Mouse (Mus musculus) stomach, adult 2 months (tissue): Measurements from ENCODE around the gene Anxa9. TPM values are rescaled to one million over a fixed set of nuclear protein-coding genes. Genes with fewer than 3 reads are reported as not detected.

Experiments
- polyA plus RNA-seq: library from polyadenylated mRNA; depleted of rRNA; stranded (reverse); fragments of >200 nt; gene quantifications from 2 replicates; pipeline ENCODE4 v1.2.3, GENCODE M21; 2012; rRNA removed

Anxa9 gene
- polyA plus RNA-seq, result 7.4 and 10.1 TPM in 2 replicates

DNA sequence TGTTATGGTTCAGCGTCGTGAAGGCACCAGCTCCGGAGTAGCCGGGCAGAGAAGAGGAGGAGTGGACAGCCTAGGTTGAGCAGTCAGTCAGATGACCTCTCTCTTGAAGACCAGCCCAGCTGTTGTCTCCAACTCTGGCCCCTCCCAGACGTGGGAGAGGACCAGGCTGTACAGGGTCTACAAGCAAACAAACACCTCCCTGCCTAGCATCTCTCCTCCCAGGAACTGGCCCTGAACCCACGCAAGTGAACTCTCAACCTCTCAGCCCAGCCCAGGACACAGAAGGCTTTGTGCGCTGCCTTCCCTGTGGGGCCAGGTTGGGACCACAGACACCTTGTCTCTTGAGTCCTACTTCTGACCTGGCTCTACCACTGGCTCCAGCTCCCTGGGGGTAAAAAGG is at the start of gene Anxa9:
Gene Anxa9, minus strand, starts transcription at position 77 of the 400 bp plus-strand sequence.

DNA sequence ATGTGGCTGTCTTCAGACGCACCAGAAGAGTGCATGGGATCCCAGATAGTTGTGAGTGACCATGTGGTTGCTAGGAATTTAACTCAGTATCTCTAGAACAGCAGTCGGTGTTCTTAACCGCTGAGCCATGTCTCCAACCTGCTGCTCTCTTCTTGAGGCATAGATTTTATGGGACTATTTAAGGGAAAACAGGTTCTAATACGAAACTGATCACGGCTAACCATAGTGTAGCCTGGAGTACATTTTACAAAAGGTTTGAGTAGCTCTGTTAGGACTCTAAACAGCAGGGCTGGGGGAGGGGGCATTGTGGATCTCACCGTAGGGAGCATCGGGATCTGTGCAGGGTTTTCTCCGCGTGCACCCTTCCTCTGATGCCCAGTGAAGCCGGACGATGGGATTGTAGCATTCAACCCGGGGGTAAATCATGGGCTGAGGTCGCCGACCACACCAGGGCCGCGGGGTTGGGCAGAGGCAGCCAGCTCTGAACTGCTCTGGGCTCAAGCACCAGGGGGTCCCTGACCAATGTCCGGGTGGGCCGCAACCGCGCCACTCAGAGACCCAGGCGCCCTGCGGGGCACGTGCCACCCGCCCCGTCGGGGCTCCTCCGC is 7.6 kb upstream of the Anxa9 start, which contains the start of gene Cers2:
Gene Cers2, plus strand, starts transcription at position 306 of the 608 bp plus-strand sequence.

DNA sequence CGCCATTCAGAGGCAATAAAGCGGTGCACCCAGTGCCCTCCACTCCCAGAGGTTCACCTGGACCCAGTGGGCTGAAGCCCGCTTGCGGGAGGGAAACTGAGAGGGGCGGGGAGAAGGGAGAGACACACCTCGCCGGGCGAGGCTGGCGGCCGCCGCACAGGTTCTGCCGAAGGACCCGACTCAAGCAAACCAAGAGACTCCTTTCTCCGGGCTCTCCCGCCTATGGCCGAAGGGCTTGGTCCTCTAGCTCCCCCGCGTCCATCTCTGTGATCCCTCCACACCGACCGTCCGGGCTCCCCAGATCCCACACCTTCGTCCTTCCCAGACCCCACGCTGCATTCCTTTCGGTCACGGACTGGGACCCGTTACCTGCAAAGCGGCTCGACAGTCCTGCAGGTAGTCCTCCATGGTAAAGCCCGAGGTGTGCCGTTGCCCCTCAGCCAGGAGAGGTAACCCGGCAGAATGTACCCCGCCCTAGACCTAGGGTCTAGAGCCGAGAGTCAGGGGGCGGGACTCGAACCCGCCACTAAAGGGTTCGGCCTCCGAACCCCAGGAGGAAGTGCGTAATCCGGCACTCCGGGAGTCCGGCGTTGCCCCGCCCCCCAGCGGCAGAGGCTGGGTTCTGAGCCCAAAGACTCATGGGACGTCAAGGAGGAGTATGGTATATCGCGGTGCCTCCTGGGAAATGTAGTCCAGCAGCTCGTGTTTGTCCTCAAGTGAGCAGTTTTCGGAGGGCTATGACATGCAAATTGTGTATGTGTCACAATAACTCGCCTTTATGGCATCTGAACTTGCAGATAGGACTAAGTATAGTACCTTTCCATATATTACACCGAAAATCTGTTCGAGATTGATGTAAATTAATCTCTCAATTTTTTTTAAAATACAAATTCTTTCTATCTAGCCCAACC is 25.5 kb downstream of the Anxa9 start, which contains the start of the genes Mindy1 and Prune1:
Gene Mindy1, plus strand, starts transcription at position 130 of the 911 bp plus-strand sequence.
Gene Prune1, minus strand, starts transcription at position 861 of the 911 bp plus-strand sequence.

DNA sequence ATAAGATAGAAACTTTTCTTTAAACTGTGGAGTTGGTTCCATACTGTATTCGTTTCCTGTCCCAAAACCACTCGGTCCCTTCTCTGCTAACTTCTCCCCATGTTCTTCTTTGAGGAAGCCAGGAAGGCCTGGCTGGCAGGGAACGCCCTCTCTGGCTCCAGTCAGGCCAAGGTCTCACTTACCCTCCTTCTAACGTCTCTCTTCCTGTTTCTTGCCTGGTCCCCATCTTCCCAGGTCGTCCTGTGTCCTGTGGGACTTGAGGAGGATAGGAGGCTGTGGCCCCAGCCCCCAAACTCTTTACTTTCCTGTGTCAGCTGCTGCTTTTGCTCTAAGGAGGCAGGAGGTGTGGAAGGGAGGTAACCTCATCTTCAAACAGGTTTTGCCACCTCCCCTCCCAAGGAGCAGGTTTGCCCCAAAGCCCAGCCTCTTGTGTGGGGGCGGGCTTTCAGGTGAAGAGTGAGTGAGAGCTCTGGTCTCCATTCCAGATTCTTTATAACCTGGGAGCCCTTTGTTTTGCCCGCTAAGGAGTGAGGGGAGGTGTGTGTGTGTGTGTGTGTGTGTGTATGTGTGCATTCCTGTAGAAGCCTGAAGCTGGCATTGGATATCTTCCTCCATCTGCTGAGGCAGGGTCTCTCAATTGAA is 56.1 kb downstream of the Anxa9 start, which contains the start of gene Bnipl:
Gene Bnipl, minus strand, starts transcription at position 411 of the 642 bp plus-strand sequence.

Other genes with a start within 250 kb of the Anxa9 start
- gene Pip5k1a, start 200.2 kb downstream of the Anxa9 start, polyA plus RNA-seq, result 6.3 and 7.3 TPM in 2 replicates
- 31.7 and 34.4 TPM in 2 replicates for gene Vps72, start 196.2 kb downstream of the Anxa9 start, polyA plus RNA-seq
- gene Tmod4, start 182.7 kb downstream of the Anxa9 start, polyA plus RNA-seq, result 0.68 and 1.2 TPM in 2 replicates
- gene Scnm1, start 173.2 kb downstream of the Anxa9 start, polyA plus RNA-seq, result 10.4 and 15.6 TPM in 2 replicates
- gene Lysmd1, start 173.1 kb downstream of the Anxa9 start, polyA plus RNA-seq, result 2.4 and 2.5 TPM in 2 replicates
- gene Tnfaip8l2, start 164.8 kb downstream of the Anxa9 start, polyA plus RNA-seq, result 1.6 and 5.7 TPM in 2 replicates
- gene Sema6c, start 146.7 kb downstream of the Anxa9 start, polyA plus RNA-seq, result 4.5 and 6.8 TPM in 2 replicates
- gene Gabpb2, start 89.3 kb downstream of the Anxa9 start, polyA plus RNA-seq, result 1.8 and 2.6 TPM in 2 replicates
- 33.6 and 48.9 TPM in 2 replicates for gene Cdc42se1, start 78.4 kb downstream of the Anxa9 start, polyA plus RNA-seq
- gene Mllt11, start 75.0 kb downstream of the Anxa9 start, polyA plus RNA-seq, result 5.1 and 6.1 TPM in 2 replicates
- 0.43 and 0.90 TPM in 2 replicates for gene Gm128, start 65.6 kb downstream of the Anxa9 start, polyA plus RNA-seq
- gene Bnipl, start 56.0 kb downstream of the Anxa9 start, polyA plus RNA-seq, result 7.9 and 8.0 TPM in 2 replicates
- 58.1 and 69.6 TPM in 2 replicates for gene Mindy1, start 25.8 kb downstream of the Anxa9 start, polyA plus RNA-seq
- 5.5 and 7.9 TPM in 2 replicates for gene Prune1, start 25.1 kb downstream of the Anxa9 start, polyA plus RNA-seq
- gene Cers2, start 7.6 kb upstream of the Anxa9 start, polyA plus RNA-seq, result 17.4 and 19.9 TPM in 2 replicates
- 2.4 and 3.3 TPM in 2 replicates for gene Setdb1, start 50.0 kb upstream of the Anxa9 start, polyA plus RNA-seq
- not detected in 2 replicates for gene 4930558C23Rik, start 95.7 kb upstream of the Anxa9 start, polyA plus RNA-seq
- 15.3 and 16.3 TPM in 2 replicates for gene Arnt, start 127.2 kb upstream of the Anxa9 start, polyA plus RNA-seq
- gene Ctsk, start 192.1 kb upstream of the Anxa9 start, polyA plus RNA-seq, result 1.2 and 2.1 TPM in 2 replicates
- 1.7 and 2.6 TPM in 2 replicates for gene Ctss, start 219.6 kb upstream of the Anxa9 start, polyA plus RNA-seq